Mouse (Mus musculus): ENCODE data around the gene Ipo13. TPM values are rescaled to one million over a fixed set of nuclear protein-coding genes. Genes with fewer than 3 reads are reported as not detected.

Gene Ipo13
- total RNA-seq, 2 experiments from 2014 or later, result 102 TPM

GRCm38 (mm10) chr4:117846261-117846660 lies 68.5 kb downstream of the Ipo13 start:
- DNase-seq (ENCODE audit: low spot score in 2 of 2), result no peak

- no peak for DNase-seq (ENCODE audit: low spot score in 2 of 2)
Measured at GRCm38 (mm10) chr4:117845316-117845715, 69.5 kb downstream of the Ipo13 start.

Other genes starting within 250 kb of the Ipo13 start
- 10 to 100 TPM; 39.8 to 43.0 TPM for gene Dmap1, start 232.7 kb downstream of the Ipo13 start, total RNA-seq (2021)
- not detected for gene Gm12845, start 190.6 kb downstream of the Ipo13 start, total RNA-seq (2021)
- not detected for gene Klf17, start 149.4 kb downstream of the Ipo13 start, total RNA-seq (2021)
- 10 to 100 TPM; 33.5 to 33.7 TPM for gene Slc6a9, start 80.5 kb downstream of the Ipo13 start, total RNA-seq (2021)
- 1 to 10 TPM; 1.8 to 2.0 TPM for gene Ccdc24, start 42.4 kb downstream of the Ipo13 start, total RNA-seq (2021)
- 100 to 1,000 TPM; 122 to 125 TPM for gene B4galt2, start 31.5 kb downstream of the Ipo13 start, total RNA-seq (2021)
- gene Atp6v0b, start 27.7 kb downstream of the Ipo13 start, total RNA-seq (2021), result 100 to 1,000 TPM; 386 to 393 TPM
- gene Dph2, start 23.0 kb downstream of the Ipo13 start, total RNA-seq (2021), result 10 to 100 TPM in 1 of 2 experiments, 1 to 10 TPM in 1; 9.6 to 10.6 TPM
- gene Artn, start 14.8 kb upstream of the Ipo13 start, total RNA-seq (2021), result 1 to 10 TPM; 1.5 to 1.6 TPM
- 10 to 100 TPM; 37.6 to 38.3 TPM for gene St3gal3, start 219.9 kb upstream of the Ipo13 start, total RNA-seq (2021)

All from layer of hippocampus, postnatal 10 days (tissue).